Mouse (Mus musculus) C2C12 (cell line): Measurements from ENCODE around the gene Klhl7.

Source experiments
- CEBPB ChIP-seq: IDR thresholded peaks from one replicate; pipeline ENCODE4 v1.6.1; 2011; ENCODE audit warnings: low read depth, mild to moderate bottlenecking, control low read depth, moderate library complexity
- CTCF ChIP-seq: IDR thresholded peaks from one replicate; pipeline ENCODE4 v1.5.1; 2011; ENCODE audit not compliant: control insufficient read depth, insufficient read depth, insufficient read length
- MAX ChIP-seq: IDR thresholded peaks from one replicate; pipeline ENCODE4 v1.6.1; 2011; ENCODE audit warnings: mild to moderate bottlenecking, control low read depth
- USF1 ChIP-seq: IDR thresholded peaks from one replicate; pipeline ENCODE4 v1.6.1; 2011; ENCODE audit warnings: low read depth, mild to moderate bottlenecking, control low read depth, moderate library complexity

- TF ChIP-seq CEBPB = no peak
- no peak for TF ChIP-seq CTCF
- TF ChIP-seq MAX = no peak
- no peak for TF ChIP-seq USF1
These were observed at the start of gene Klhl7 for GRCm38 (mm10) chr5:24100106-24100809.
